Mouse (Mus musculus): Measurements from ENCODE around the gene Fancd2os. TPM values are rescaled to one million over a fixed set of nuclear protein-coding genes. Genes with fewer than 3 reads are reported as not detected.

Fancd2os gene
- not detected in 2 replicates for polyA plus RNA-seq (2015; fragmentation: Nextera tagmentation; extraction: Ambion mirVana)

DNA sequence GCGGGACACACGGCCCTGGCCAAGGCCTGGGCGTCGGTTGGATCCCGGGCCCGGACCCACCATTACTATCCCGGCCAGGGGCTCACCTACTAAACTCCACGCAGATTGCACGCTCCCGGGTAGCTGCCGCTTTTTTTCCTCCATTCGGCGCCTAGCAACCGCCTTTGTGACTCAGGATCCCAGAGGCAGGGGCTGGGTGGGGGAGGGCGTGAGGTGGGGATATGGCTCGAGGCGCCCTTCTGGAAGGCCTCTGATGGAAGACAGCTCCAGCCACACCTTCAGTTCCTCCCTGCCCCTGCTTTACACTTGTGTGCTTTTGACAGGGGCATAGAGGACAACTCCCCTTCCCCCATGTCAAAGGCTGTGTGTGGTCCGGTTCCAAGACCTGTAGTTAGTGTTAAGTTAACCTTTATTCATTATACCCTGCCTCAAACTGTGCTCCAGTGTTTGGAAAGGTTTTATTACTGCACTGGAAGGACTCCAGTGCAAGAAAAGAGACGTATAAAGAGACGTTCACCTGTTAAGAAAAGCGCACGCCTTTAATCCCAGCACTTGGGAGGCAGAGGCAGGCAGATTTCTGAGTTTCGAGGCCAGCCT is at the start of gene Fancd2os:
TSS of gene Fancd2os (minus strand) at position 173 of the 597 bp plus-strand sequence.
- ATAC-seq = no peak
- H3K9ac ChIP-seq (ENCODE audit: low read depth, low read length) = no peak within 1 kb of the TSS
- no peaks in the 10 kb centered on the region for H3K36me3 ChIP-seq (ENCODE audit: control insufficient read depth, insufficient read depth, low read length)
- WGBS = 37% methylated on average over 23 of the region's 23 CpGs
- no peak within 1 kb of the TSS for H3K4me3 ChIP-seq (ENCODE audit: low read depth, low read length)
- H3K9me3 ChIP-seq (replicated peaks; ENCODE audit: control insufficient read depth, low read length, poor library complexity, severe bottlenecking) = no peaks in the 10 kb centered on the region
- no peaks in the 10 kb centered on the region for H3K27me3 ChIP-seq (ENCODE audit: control insufficient read depth, insufficient read depth, low read depth, low read length)
- peaks cover 6% of the 10 kb centered on the region for H3K4me1 ChIP-seq (ENCODE audit: control insufficient read depth, insufficient read depth, low read length)
- no peak within 1 kb of the TSS for H3K4me2 ChIP-seq (ENCODE audit: low read length)
- H3K27ac ChIP-seq (ENCODE audit: low read length) = no peak within 1 kb of the TSS

GRCm38 (mm10) chr6:113650197-113650640 is 49.7 kb upstream of the Fancd2os start:
- Histone ChIP-seq H3K4me1 (ENCODE audit: control insufficient read depth, insufficient read depth, low read length) (no peaks in the 10 kb centered on the region), H3K27me3 (ENCODE audit: control insufficient read depth, insufficient read depth, low read depth, low read length) (no peaks in the 10 kb centered on the region), H3K9me3 (replicated peaks; ENCODE audit: control insufficient read depth, low read length, poor library complexity, severe bottlenecking) (no peaks in the 10 kb centered on the region), H3K36me3 (ENCODE audit: control insufficient read depth, insufficient read depth, low read length) (no peaks in the 10 kb centered on the region), H3K4me2 (ENCODE audit: low read length) (no peak overlapping the region), H3K4me3 (ENCODE audit: low read depth, low read length) (no peak overlapping the region), H3K27ac (ENCODE audit: low read length) (no peak overlapping the region), H3K9ac (ENCODE audit: low read depth, low read length) (no peak overlapping the region)
- 81% methylated on average over 4 of the region's 4 CpGs for WGBS
- ATAC-seq = no peak

DNA sequence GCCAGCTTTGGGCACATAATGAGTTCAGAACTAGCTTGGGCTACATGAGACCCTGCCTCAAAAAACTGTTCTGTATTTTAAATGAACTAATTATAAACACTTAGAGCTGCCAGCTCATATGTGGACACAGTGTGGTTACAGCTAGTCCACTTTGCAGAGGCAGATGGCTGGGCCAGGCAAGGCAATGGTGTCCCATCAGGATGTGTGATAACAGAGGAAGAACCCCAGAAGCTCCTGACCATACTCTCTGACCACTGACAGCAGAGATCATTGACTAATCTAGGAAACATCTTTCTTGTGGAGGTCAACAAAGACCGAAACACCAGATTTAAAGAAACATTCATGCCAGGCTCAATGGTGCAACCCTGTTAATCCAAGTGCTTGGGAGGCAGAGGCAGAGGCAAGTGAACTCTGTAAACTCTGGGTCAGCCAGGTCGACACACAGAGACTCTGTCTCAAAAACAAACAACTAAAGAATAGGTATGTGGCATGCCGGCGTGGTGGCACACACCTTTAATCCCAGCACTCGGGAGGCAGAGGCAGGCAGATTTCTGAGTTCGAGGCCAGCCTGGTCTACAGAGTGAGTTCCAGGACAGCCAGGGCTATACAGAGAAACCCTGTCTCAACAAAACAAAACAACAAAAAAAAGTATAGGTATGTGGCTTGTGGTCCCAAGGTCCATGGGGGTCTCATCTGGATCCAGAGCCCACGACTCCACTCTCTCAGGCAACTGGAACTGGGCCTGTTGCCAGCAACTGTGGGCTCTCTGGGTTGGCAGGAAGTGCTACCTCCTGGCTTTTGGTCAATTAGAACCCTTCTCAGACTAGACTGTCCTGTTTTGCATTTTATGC is 49.1 kb upstream of the Fancd2os start:
- no peak overlapping the region for H3K4me2 ChIP-seq (ENCODE audit: low read length)
- no peaks in the 10 kb centered on the region for H3K9me3 ChIP-seq (replicated peaks; ENCODE audit: control insufficient read depth, low read length, poor library complexity, severe bottlenecking)
- no peak overlapping the region for H3K4me3 ChIP-seq (ENCODE audit: low read depth, low read length)
- no peak overlapping the region for H3K9ac ChIP-seq (ENCODE audit: low read depth, low read length)
- H3K27ac ChIP-seq (ENCODE audit: low read length) = no peak overlapping the region
- 86% methylated on average over 7 of the region's 7 CpGs for WGBS
- ATAC-seq = no peak
- H3K27me3 ChIP-seq (ENCODE audit: control insufficient read depth, insufficient read depth, low read depth, low read length) = no peaks in the 10 kb centered on the region
- no peaks in the 10 kb centered on the region for H3K4me1 ChIP-seq (ENCODE audit: control insufficient read depth, insufficient read depth, low read length)
- no peaks in the 10 kb centered on the region for H3K36me3 ChIP-seq (ENCODE audit: control insufficient read depth, insufficient read depth, low read length)

DNA sequence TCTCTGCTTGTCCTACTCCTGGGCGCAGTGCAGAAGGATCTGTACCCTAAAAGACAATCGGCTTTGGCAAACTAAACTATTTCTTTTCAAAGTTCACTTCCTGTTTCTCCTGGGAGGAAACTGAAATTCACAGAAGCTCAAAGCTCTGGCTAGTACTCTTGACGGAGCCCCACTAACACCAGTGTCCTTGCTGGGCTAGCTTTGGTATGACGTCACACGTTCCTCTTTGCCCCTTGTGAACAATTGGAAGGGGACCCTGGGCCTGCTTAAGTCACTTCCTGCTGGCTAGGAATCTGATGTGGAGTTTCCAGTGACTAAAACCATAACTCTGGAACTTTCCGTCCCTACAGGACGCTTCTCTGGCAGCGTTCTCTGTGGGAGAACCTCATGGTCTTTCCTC is 44.3 kb upstream of the Fancd2os start:
- 88% methylated on average over 8 of the region's 8 CpGs for WGBS
- no peak overlapping the region for H3K9ac ChIP-seq (ENCODE audit: low read depth, low read length)
- H3K4me1 ChIP-seq (ENCODE audit: control insufficient read depth, insufficient read depth, low read length) = no peaks in the 10 kb centered on the region
- H3K9me3 ChIP-seq (replicated peaks; ENCODE audit: control insufficient read depth, low read length, poor library complexity, severe bottlenecking) = no peaks in the 10 kb centered on the region
- no peak overlapping the region for H3K27ac ChIP-seq (ENCODE audit: low read length)
- no peaks in the 10 kb centered on the region for H3K27me3 ChIP-seq (ENCODE audit: control insufficient read depth, insufficient read depth, low read depth, low read length)
- H3K4me3 ChIP-seq (ENCODE audit: low read depth, low read length) = no peak overlapping the region
- ATAC-seq = no peak
- H3K36me3 ChIP-seq (ENCODE audit: control insufficient read depth, insufficient read depth, low read length) = no peaks in the 10 kb centered on the region
- no peak overlapping the region for H3K4me2 ChIP-seq (ENCODE audit: low read length)

DNA sequence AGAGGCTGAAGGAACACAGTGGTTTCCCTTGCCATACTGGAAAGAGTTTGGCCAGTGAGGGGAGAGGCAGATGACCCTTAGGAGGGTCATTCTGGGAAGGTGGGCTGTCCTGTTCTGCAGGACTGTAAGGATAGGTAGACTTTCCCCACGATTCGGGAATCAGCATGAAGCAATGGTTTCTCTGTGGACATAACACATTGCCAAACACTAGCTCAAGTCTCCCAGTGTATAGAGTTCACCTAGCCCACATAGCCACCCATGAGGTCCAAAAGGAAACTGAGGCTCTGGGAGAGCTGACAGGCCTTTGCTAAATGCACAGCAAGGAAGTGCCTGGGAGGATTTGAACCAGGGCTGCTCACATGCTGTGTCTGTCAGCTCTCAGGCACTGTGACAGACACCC is 43.5 kb upstream of the Fancd2os start:
- Histone ChIP-seq H3K4me2 (ENCODE audit: low read length) (no peak overlapping the region), H3K27me3 (ENCODE audit: control insufficient read depth, insufficient read depth, low read depth, low read length) (no peaks in the 10 kb centered on the region), H3K27ac (ENCODE audit: low read length) (no peak overlapping the region), H3K4me1 (ENCODE audit: control insufficient read depth, insufficient read depth, low read length) (no peaks in the 10 kb centered on the region), H3K4me3 (ENCODE audit: low read depth, low read length) (no peak overlapping the region), H3K9me3 (replicated peaks; ENCODE audit: control insufficient read depth, low read length, poor library complexity, severe bottlenecking) (no peaks in the 10 kb centered on the region), H3K36me3 (ENCODE audit: control insufficient read depth, insufficient read depth, low read length) (no peaks in the 10 kb centered on the region), H3K9ac (ENCODE audit: low read depth, low read length) (no peak overlapping the region)
- no peak for ATAC-seq
- WGBS = 84% methylated on average over 2 of the region's 2 CpGs

DNA sequence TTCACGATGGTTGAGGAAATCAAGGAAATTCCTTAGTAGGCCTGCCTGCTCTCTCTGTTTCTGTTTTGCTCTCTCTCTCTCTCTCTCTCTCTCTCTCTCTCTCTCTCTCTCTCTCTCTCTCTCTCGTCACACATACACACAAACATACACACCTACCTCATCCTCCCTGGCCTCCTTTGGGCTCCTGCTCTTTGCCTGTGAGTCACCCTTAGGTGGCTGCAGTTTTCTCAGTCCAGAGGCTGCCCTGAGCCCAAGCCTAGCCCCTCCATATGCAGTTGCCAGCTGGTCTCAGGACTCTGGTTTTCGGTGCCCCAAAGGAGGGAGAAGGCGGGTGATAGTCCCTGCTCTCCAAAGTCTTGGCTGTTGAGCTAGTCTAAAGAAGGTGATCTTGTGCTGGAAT is 42.5 kb upstream of the Fancd2os start:
- Histone ChIP-seq H3K9ac (ENCODE audit: low read depth, low read length) (no peak overlapping the region), H3K4me1 (ENCODE audit: control insufficient read depth, insufficient read depth, low read length) (no peaks in the 10 kb centered on the region), H3K4me2 (ENCODE audit: low read length) (no peak overlapping the region), H3K27me3 (ENCODE audit: control insufficient read depth, insufficient read depth, low read depth, low read length) (no peaks in the 10 kb centered on the region), H3K9me3 (replicated peaks; ENCODE audit: control insufficient read depth, low read length, poor library complexity, severe bottlenecking) (no peaks in the 10 kb centered on the region), H3K27ac (ENCODE audit: low read length) (no peak overlapping the region), H3K36me3 (ENCODE audit: control insufficient read depth, insufficient read depth, low read length) (no peaks in the 10 kb centered on the region), H3K4me3 (ENCODE audit: low read depth, low read length) (no peak overlapping the region)
- whole genome bisulfite sequencing = 89% methylated on average over 4 of the region's 4 CpGs
- ATAC-seq = no peak

DNA sequence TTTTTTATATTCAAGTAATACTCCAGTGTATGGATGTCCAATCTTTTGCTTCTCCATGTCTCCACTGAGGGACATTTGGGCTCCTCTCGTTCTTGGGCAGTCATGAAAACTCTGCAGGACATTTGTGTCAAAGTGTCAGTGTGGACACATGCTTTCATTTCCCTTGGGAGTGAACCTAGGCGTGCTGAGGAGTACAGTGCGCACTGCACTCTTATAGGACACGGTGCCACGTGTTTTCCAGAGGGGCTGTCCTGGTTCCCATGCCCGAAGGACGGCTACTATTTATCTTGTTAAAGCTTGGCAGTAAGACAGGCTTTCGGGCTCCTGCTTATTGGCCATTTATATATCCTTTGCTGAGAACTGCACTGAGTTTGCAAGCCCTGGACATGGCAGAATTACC is 42.1 kb upstream of the Fancd2os start:
- Histone ChIP-seq H3K4me2 (ENCODE audit: low read length) (no peak overlapping the region), H3K27me3 (ENCODE audit: control insufficient read depth, insufficient read depth, low read depth, low read length) (no peaks in the 10 kb centered on the region), H3K27ac (ENCODE audit: low read length) (no peak overlapping the region), H3K4me3 (ENCODE audit: low read depth, low read length) (no peak overlapping the region), H3K9me3 (replicated peaks; ENCODE audit: control insufficient read depth, low read length, poor library complexity, severe bottlenecking) (no peaks in the 10 kb centered on the region), H3K9ac (ENCODE audit: low read depth, low read length) (no peak overlapping the region), H3K36me3 (ENCODE audit: control insufficient read depth, insufficient read depth, low read length) (no peaks in the 10 kb centered on the region), H3K4me1 (ENCODE audit: control insufficient read depth, insufficient read depth, low read length) (no peaks in the 10 kb centered on the region)
- no peak for ATAC-seq
- 87% methylated on average over 8 of the region's 8 CpGs for WGBS

- no peak for ATAC-seq
- WGBS = 80% methylated on average over 4 of the region's 4 CpGs
- no peaks in the 10 kb centered on the region for H3K9me3 ChIP-seq (replicated peaks; ENCODE audit: control insufficient read depth, low read length, poor library complexity, severe bottlenecking)
- H3K4me1 ChIP-seq (ENCODE audit: control insufficient read depth, insufficient read depth, low read length) = no peaks in the 10 kb centered on the region
- no peak overlapping the region for H3K4me3 ChIP-seq (ENCODE audit: low read depth, low read length)
- H3K27me3 ChIP-seq (ENCODE audit: control insufficient read depth, insufficient read depth, low read depth, low read length) = no peaks in the 10 kb centered on the region
- H3K9ac ChIP-seq (ENCODE audit: low read depth, low read length) = no peak overlapping the region
- no peaks in the 10 kb centered on the region for H3K36me3 ChIP-seq (ENCODE audit: control insufficient read depth, insufficient read depth, low read length)
- no peak overlapping the region for H3K4me2 ChIP-seq (ENCODE audit: low read length)
- H3K27ac ChIP-seq (ENCODE audit: low read length) = no peak overlapping the region
Observed at GRCm38 (mm10) chr6:113639201-113639600, 38.7 kb upstream of the Fancd2os start.

- no peaks in the 10 kb centered on the region for H3K36me3 ChIP-seq (ENCODE audit: control insufficient read depth, insufficient read depth, low read length)
- 8% methylated on average over 37 of the region's 37 CpGs for WGBS
- peak; percentile 95 for ATAC-seq
- no peaks in the 10 kb centered on the region for H3K4me1 ChIP-seq (ENCODE audit: control insufficient read depth, insufficient read depth, low read length)
- H3K4me2 ChIP-seq (ENCODE audit: low read length) = peak within 1 kb of the TSS; percentile 66
- H3K9ac ChIP-seq (ENCODE audit: low read depth, low read length) = peak within 1 kb of the TSS; percentile 65
- no peak within 1 kb of the TSS for H3K27ac ChIP-seq (ENCODE audit: low read length)
- H3K27me3 ChIP-seq (ENCODE audit: control insufficient read depth, insufficient read depth, low read depth, low read length) = no peaks in the 10 kb centered on the region
- no peaks in the 10 kb centered on the region for H3K9me3 ChIP-seq (replicated peaks; ENCODE audit: control insufficient read depth, low read length, poor library complexity, severe bottlenecking)
- H3K4me3 ChIP-seq (ENCODE audit: low read depth, low read length) = peak within 1 kb of the TSS; percentile 45
Observed at GRCm38 (mm10) chr6:113638302-113639040, 38.0 kb upstream of the Fancd2os start, which contains the start of gene Irak2. Irak2 (plus strand) TSS chr6:113638467.
